Mouse (Mus musculus) MEL (cell line): ENCODE data around the gene Polr2c.

Experiments
- CHD1 ChIP-seq: IDR thresholded peaks from 2 replicates; pipeline ENCODE4 v1.6.1; 2012; ENCODE audit warnings: low read depth, mild to moderate bottlenecking, inconsistent platforms, low read length, improper control_type of control experiment
- CTCF ChIP-seq, 3 experiments: IDR thresholded peaks in 2 of 3; conservative IDR thresholded peaks in 1 of 3; 2 replicates each; pipeline ENCODE4 v1.5.1; 2011 to 2012; ENCODE audit warnings: low read length in 3 of 3, low read depth in 2 of 3, mild to moderate bottlenecking in 2 of 3, improper control_type of control experiment in 1 of 3, inconsistent platforms in 1 of 3, mixed read lengths in 1 of 3, moderate library complexity in 1 of 3; ENCODE audit not compliant: control insufficient read depth in 1 of 3, insufficient read depth in 1 of 3, poor library complexity in 1 of 3, severe bottlenecking in 1 of 3
- E2F4 ChIP-seq: IDR thresholded peaks from 2 replicates; pipeline ENCODE4 v1.6.1; 2011; ENCODE audit warnings: low read depth, low read length, improper control_type of control experiment, borderline replicate concordance
- EP300 ChIP-seq, 2 experiments: IDR thresholded peaks; 2 replicates each; pipeline ENCODE4 v1.6.1; 2011; ENCODE audit warnings: improper control_type of control experiment in 2 of 2, low read length in 2 of 2, low read depth in 1 of 2, mild to moderate bottlenecking in 1 of 2
- GATA1 ChIP-seq: IDR thresholded peaks from 2 replicates; pipeline ENCODE4 v1.6.1; 2011; ENCODE audit warnings: low read depth, low read length, improper control_type of control experiment
- NRF1 ChIP-seq: IDR thresholded peaks from 2 replicates; pipeline ENCODE4 v1.6.1; 2014; ENCODE audit warnings: low read depth, mild to moderate bottlenecking, inconsistent platforms, low read length, improper control_type of control experiment, moderate library complexity; ENCODE audit not compliant: poor library complexity, insufficient read depth, severe bottlenecking
- POLR2A ChIP-seq, 2 experiments: IDR thresholded peaks; 2 replicates each; pipeline ENCODE4 v1.6.1; 2011 to 2012; ENCODE audit warnings: low read length in 2 of 2, mild to moderate bottlenecking in 2 of 2, control low read depth in 1 of 2, improper control_type of control experiment in 1 of 2, low read depth in 1 of 2, moderate library complexity in 1 of 2; ENCODE audit not compliant: control insufficient read depth in 1 of 2, insufficient read depth in 1 of 2, poor library complexity in 1 of 2
- TAL1 ChIP-seq: IDR thresholded peaks from 2 replicates; pipeline ENCODE4 v1.6.1; 2012; ENCODE audit warnings: mild to moderate bottlenecking, inconsistent platforms, low read length, moderate library complexity, mixed read lengths
- TCF12 ChIP-seq: IDR thresholded peaks from 2 replicates; pipeline ENCODE4 v1.6.1; 2014; ENCODE audit warnings: low read depth, mild to moderate bottlenecking, inconsistent platforms, low read length, improper control_type of control experiment, moderate library complexity
- USF1 ChIP-seq: IDR thresholded peaks from 2 replicates; pipeline ENCODE4 v1.6.1; 2014; ENCODE audit warnings: low read depth, mild to moderate bottlenecking, inconsistent platforms, low read length, improper control_type of control experiment, moderate library complexity
- ZNF384 ChIP-seq: IDR thresholded peaks from 2 replicates; pipeline ENCODE4 v1.6.1; 2012; ENCODE audit warnings: low read depth, mild to moderate bottlenecking, inconsistent platforms, low read length, improper control_type of control experiment

DNA sequence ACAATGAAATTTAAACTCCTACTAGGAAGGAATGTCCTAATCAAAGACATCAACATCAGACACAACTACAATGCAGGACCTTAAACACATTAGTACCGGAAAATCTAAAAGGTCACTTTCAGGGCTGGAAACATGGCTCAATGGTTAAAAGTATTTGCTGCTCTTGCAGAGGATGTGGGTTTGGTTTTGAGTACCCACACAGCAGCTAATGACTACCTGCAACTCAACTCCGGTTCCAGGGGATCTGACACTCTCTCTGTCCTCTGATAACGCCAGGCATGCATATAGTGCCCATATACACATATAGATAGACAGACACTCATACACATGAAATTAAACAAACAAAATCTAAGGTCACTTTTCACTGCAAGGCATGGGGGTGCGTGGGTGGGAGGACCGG, 31.0 kb upstream of the Polr2c start:
- no peak for TF ChIP-seq CTCF (IDR thresholded peaks at IDR 0.05 in 2 of 3, conservative IDR thresholded peaks at IDR 0.05 in 1 of 3; ENCODE audit: control insufficient read depth in 1 of 3, insufficient read depth in 1 of 3, low read depth in 2 of 3, low read length in 3 of 3, poor library complexity in 1 of 3, severe bottlenecking in 1 of 3)
- no peak for TF ChIP-seq POLR2A (IDR thresholded peaks at IDR 0.05; ENCODE audit: control insufficient read depth in 1 of 2, insufficient read depth in 1 of 2, low read depth in 1 of 2, low read length in 2 of 2, poor library complexity in 1 of 2)
- no peak for TF ChIP-seq GATA1
- TF ChIP-seq USF1 = no peak
- TF ChIP-seq TCF12 = no peak
- TF ChIP-seq CHD1 = no peak
- TF ChIP-seq EP300 (IDR thresholded peaks at IDR 0.05; ENCODE audit: low read depth in 1 of 2, low read length in 2 of 2) = no peak
- no peak for TF ChIP-seq NRF1
- TF ChIP-seq E2F4 = no peak
- no peak for TF ChIP-seq ZNF384
- TF ChIP-seq TAL1 = no peak
